In the genomic region with DNA sequence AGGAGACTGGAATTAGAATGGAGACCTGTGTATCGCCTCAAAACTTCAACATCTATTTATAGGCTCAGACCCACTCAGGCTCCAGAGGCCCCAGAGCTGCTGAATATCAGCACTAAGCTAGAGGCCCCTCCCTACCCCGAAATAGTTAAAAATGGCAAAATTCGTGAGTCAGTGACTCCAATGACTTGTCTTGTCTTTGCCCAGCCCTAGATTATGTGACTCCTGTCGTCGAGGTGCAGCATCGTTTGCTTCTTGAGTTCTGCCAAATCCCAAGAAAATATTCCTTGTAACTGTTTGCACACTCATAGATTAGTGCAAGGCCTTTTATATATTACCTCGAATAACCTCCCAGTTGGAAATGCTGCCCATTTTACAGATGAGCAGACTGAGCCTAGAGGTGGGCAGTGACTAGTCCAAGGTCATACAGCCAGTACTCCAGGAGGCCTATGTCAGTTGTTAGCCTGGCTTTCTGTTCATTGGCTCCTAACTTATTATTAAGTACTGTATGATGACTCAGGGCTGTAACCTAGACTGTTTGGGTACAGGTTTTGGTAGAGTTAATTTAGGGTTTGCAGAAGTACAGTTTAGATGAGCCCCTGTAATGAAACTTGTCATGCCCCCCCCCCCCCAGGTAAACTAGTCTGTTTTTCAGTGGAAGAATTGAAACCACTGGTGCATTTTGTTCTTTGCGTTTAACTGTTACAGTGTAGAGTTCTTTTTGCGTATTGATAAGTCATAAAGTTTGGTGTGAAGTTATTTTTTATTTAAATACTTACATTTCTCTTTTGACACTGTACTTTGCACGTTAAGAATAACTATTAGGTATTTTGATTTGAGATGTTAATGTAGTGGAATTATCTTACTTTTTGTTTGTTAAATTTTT, we compare ENCODE assay signal across 8 mouse cellular contexts. TPM values are rescaled to one million over a fixed set of nuclear protein-coding genes. Genes with fewer than 3 reads are reported as not detected.
DNase-seq lines count a peak whose midpoint lies in the region; ATAC-seq and TF ChIP-seq lines count a peak whose summit lies in the region.

No protein-coding gene starts in this region.

- TF ChIP-seq CTCF in liver, postnatal 0 days (IDR thresholded peaks at IDR 0.05; ENCODE audit: low read depth): no peak

- WGBS in forebrain, embryonic 16.5 days: 25% methylated on average over 10 of the region's 10 CpGs
- WGBS in liver, postnatal 0 days (ENCODE audit: insufficient replicate concordance): 22% methylated on average over 10 of the region's 10 CpGs

- no peaks in the 10 kb centered on the region for H3K36me3 ChIP-seq in forebrain, embryonic 16.5 days (ENCODE audit: control insufficient read depth, insufficient read depth)
- H3K36me3 ChIP-seq in liver, postnatal 0 days (replicated peaks; ENCODE audit: insufficient read depth, low read length): no peaks in the 10 kb centered on the region

- ATAC-seq in forebrain, embryonic 16.5 days: no peak
- ATAC-seq in liver, postnatal 0 days: no peak
- no peak for ATAC-seq in megakaryocyte progenitor cell, adult 5-6 weeks (replicated peaks; ENCODE audit: poor library complexity)

- TF ChIP-seq EP300 in liver, postnatal 0 days (IDR thresholded peaks at IDR 0.05; ENCODE audit: low read depth): no peak; the same call in 1 of the 2 replicates

- peak overlapping the region; percentile 65 for H3K4me3 ChIP-seq in forebrain, embryonic 16.5 days (replicated peaks; ENCODE audit: low read length)
- peak overlapping the region; percentile 99 for H3K4me3 ChIP-seq in liver, postnatal 0 days (ENCODE audit: low read depth, low read length)

- H3K27me3 ChIP-seq in forebrain, embryonic 16.5 days (replicated peaks; ENCODE audit: control insufficient read depth, insufficient read depth, low read length): no peaks in the 10 kb centered on the region
- no peaks in the 10 kb centered on the region for H3K27me3 ChIP-seq in liver, postnatal 0 days (ENCODE audit: insufficient read depth, low read length)

- peak; percentile 38 for DNase-seq in kidney, adult 9 months
- DNase-seq in kidney, adult 18-20 months: no peak
- DNase-seq in NIH3T3 (ENCODE audit: low read depth): peak; percentile 49
- DNase-seq in liver, postnatal 0 days: no peak
- no peak for DNase-seq in layer of hippocampus, adult 8-10 months (ENCODE audit: low spot score in 2 of 2)
- DNase-seq in adrenal gland, adult (ENCODE audit: inconsistent age in 2 of 2, low spot score in 1 of 2): no peak

- H3K27ac ChIP-seq in forebrain, embryonic 16.5 days (ENCODE audit: low read length): peak overlapping the region; percentile 100
- H3K27ac ChIP-seq in liver, postnatal 0 days (ENCODE audit: low read depth): peak overlapping the region; percentile 100

- H3K9me3 ChIP-seq in forebrain, embryonic 16.5 days (ENCODE audit: control insufficient read depth, low read length): no peaks in the 10 kb centered on the region
- no peaks in the 10 kb centered on the region for H3K9me3 ChIP-seq in liver, postnatal 0 days (ENCODE audit: low read length)

- H3K4me1 ChIP-seq in forebrain, embryonic 16.5 days (replicated peaks; ENCODE audit: control insufficient read depth, insufficient read depth, low read length): peaks cover 43% of the 10 kb centered on the region
- peaks cover 55% of the 10 kb centered on the region for H3K4me1 ChIP-seq in liver, postnatal 0 days (ENCODE audit: insufficient read depth)

- peak overlapping the region; percentile 96 for H3K9ac ChIP-seq in forebrain, embryonic 16.5 days (replicated peaks; ENCODE audit: low read depth, low read length)
- peak overlapping the region; percentile 100 for H3K9ac ChIP-seq in liver, postnatal 0 days (replicated peaks)

- peak overlapping the region; percentile 78 for H3K4me2 ChIP-seq in forebrain, embryonic 16.5 days (ENCODE audit: low read length)
- H3K4me2 ChIP-seq in liver, postnatal 0 days (ENCODE audit: low read depth, low read length): peak overlapping the region; percentile 70

RNA-seq across cellular contexts. Expression of a gene that starts 1.5 kb away (rescaled TPM):
- 12.8 TPM in 2 replicates for polyA plus RNA-seq in forebrain, embryonic 16.5 days (2015; fragmentation: Nextera tagmentation; extraction: Ambion mirVana)
- 3.7 and 3.9 TPM in 2 replicates for polyA plus RNA-seq in liver, postnatal 0 days (2015; fragmentation: Nextera tagmentation; extraction: Ambion mirVana)
- total RNA-seq in layer of hippocampus, adult 8-10 months (2022): 10 to 100 TPM; 90.2 to 98.5 (median 96.3) TPM
- 60.8 and 65.6 TPM in 2 replicates for total RNA-seq in megakaryocyte progenitor cell, adult 5-6 weeks (2015)
- total RNA-seq in megakaryocyte progenitor cell, adult 5-6 weeks (2017): 49.4 and 58.3 TPM in 2 replicates

RNA-seq across cellular contexts. Expression of a gene that starts 44.7 kb away (rescaled TPM):
- 85.1 and 89.6 TPM in 2 replicates for polyA plus RNA-seq in forebrain, embryonic 16.5 days (2015; fragmentation: Nextera tagmentation; extraction: Ambion mirVana)
- polyA plus RNA-seq in liver, postnatal 0 days (2015; fragmentation: Nextera tagmentation; extraction: Ambion mirVana): 16.0 and 16.4 TPM in 2 replicates
- 10 to 100 TPM; 33.4 to 40.3 (median 38.7) TPM for total RNA-seq in layer of hippocampus, adult 8-10 months (2022)
- 21.8 and 26.4 TPM in 2 replicates for total RNA-seq in megakaryocyte progenitor cell, adult 5-6 weeks (2015)
- 29.5 and 32.9 TPM in 2 replicates for total RNA-seq in megakaryocyte progenitor cell, adult 5-6 weeks (2017)

Comparison
In these comparisons a context has a peak if more than half of its experiments do, and no peak if none do; other contexts are left out.
1. DNase-seq: peak in kidney, adult 9 months (single experiment) and NIH3T3 (single experiment); none in kidney, adult 18-20 months (single experiment), liver, postnatal 0 days (single experiment), layer of hippocampus, adult 8-10 months (0 of 2) and adrenal gland, adult (0 of 2).